Mouse (Mus musculus) embryonic stem cell, embryonic (primary cell): ENCODE measurements at regions not wholly inside any gene's neighbourhood (a gene's known extent, or its start where the extent isn't known, plus 50 kb on each side); places are given as distances from the start of the nearest gene placed in this dataset.

Experiments used
- CTCF ChIA-PET, 4 experiments: fragments of 300-600 bp in 2 of 4; fragments of 350-600 bp in 2 of 4; sonication (Branson Sonifier 250); formaldehyde crosslinking; loops; one replicate each; lab custom pipeline; 2022; ENCODE audit warnings: inconsistent platforms in 2 of 4; lab: Charles Lee
- POLR2A ChIA-PET, 4 experiments: fragments of 300-600 bp in 2 of 4; fragments of 350-600 bp in 2 of 4; sonication (Branson Sonifier 250); formaldehyde crosslinking; loops; one replicate each; lab custom pipeline; 2022; ENCODE audit warnings: antibody characterized with exemption in 4 of 4, inconsistent platforms in 1 of 4; lab: Charles Lee

- POLR2A ChIA-PET: no interaction called here
- CTCF ChIA-PET: interaction anchor here in 1 of 4 experiments (0.6 kb wide), 1 partner anchor 132 kb away, joined by 4 read pairs; no protein-coding TSS in a partner anchor
Measured at GRCm38 (mm10) chr12:31170111-31170510, 70.5 kb upstream of the Gm6993 start.

- ChIA-PET CTCF (interaction anchor here in 1 of 4 experiments (0.6 kb wide), 1 partner anchor 131 kb away, joined by 4 read pairs; no protein-coding TSS in a partner anchor), POLR2A (no interaction called here)
Measured at GRCm38 (mm10) chr12:31170546-31171160, 69.9 kb upstream of the Gm6993 start.

- ChIA-PET CTCF (interaction anchor here in 1 of 4 experiments (0.9 kb wide), 1 partner anchor 25 kb away, joined by 3 read pairs; no protein-coding TSS in a partner anchor), POLR2A (no interaction called here)
Measured at GRCm38 (mm10) chr12:31171992-31172391, 68.6 kb upstream of the Gm6993 start.

GRCm38 (mm10) chr12:31172451-31173318 is 67.9 kb upstream of the Gm6993 start:
- CTCF ChIA-PET: no interaction called here
- POLR2A ChIA-PET: no interaction called here

GRCm38 (mm10) chr12:31173512-31173911 is 67.1 kb upstream of the Gm6993 start:
- POLR2A ChIA-PET: no interaction called here
- CTCF ChIA-PET: no interaction called here

GRCm38 (mm10) chr12:31179536-31179935 is 61.0 kb upstream of the Gm6993 start:
- CTCF ChIA-PET: no interaction called here
- POLR2A ChIA-PET: interaction anchor here in 1 of 4 experiments (1.2 kb wide), 1 partner anchor 12 kb away, joined by 3 read pairs; no protein-coding TSS in a partner anchor

DNA sequence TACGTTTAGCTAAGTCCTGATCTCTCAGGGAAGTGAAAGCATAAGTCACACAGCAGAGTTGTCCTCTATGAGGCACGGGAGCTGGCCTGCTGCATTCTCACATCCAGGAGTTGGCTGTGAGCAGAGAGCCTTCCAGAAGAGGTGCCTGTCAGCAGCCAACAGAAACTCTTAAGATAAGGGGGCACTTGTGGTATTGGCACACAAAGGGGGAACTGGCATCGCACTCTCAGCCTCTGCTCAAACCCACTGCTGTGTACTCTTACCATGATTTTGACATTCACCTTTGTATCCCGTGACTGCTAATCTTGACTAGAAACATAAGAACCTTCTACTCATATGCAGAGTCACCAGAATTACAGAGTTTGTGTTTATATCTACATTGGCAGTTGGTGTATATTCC is 56.9 kb upstream of the Gm6993 start:
- ChIA-PET CTCF (no interaction called here), POLR2A (no interaction called here)

GRCm38 (mm10) chr12:31184217-31184975 is 56.2 kb upstream of the Gm6993 start:
- CTCF ChIA-PET: no interaction called here

DNA sequence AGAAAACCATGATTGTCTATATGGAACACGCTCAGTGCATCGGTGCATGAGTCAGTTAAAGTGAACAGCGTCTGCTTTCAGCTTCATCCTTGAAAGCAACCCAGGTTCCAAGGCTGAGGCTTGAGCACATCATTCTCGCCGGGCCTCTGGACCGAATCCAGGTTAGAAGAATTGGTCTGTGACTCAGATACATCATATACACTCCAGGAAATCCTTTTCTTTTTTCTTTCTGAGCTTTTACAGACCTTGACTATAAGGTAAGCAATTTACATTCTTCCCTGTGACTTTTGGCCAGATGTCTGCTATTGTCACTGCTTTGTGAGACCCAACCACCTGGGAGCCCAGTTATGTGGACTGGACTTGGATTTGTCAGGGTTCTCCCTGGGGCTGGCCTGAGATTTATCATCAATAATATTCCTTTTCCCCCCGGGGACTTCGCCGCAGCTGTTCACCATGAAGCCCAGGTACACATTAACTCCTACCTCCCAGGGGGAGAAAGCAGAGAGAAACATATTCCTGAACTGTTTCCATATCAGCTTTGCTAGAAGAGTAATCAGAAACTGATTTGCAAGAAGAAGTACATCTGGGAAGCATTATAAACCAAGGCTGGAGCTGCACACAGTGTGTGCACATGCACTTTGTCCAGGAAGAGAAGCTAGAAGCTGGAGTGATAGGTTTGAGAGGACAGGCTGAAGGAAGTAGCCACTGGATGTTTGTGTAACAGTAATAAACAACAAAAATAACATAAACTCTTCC is 55.2 kb upstream of the Gm6993 start:
- POLR2A ChIA-PET: interaction anchor here in 1 of 4 experiments (1.5 kb wide), 1 partner anchor 80 kb away, joined by 3 read pairs; the partner anchor contains the start of gene Lamb1
- CTCF ChIA-PET: interaction anchor here in 1 of 4 experiments (0.7 kb wide), 1 partner anchor 17 kb away, joined by 4 read pairs; no protein-coding TSS in a partner anchor

More at GRCm38 (mm10) chr12:31184217-31184975, 56.2 kb upstream of the Gm6993 start:
- POLR2A ChIA-PET: interaction anchor here in 1 of 4 experiments (1.5 kb wide), 1 partner anchor 81 kb away, joined by 3 read pairs; the partner anchor contains the start of gene Lamb1

- ChIA-PET CTCF (no interaction called here), POLR2A (interaction anchor here in 1 of 4 experiments (1.4 kb wide), 1 partner anchor 8 kb away, joined by 5 read pairs; no protein-coding TSS in a partner anchor)
Measured at GRCm38 (mm10) chr12:31185933-31186845, 54.4 kb upstream of the Gm6993 start.

DNA sequence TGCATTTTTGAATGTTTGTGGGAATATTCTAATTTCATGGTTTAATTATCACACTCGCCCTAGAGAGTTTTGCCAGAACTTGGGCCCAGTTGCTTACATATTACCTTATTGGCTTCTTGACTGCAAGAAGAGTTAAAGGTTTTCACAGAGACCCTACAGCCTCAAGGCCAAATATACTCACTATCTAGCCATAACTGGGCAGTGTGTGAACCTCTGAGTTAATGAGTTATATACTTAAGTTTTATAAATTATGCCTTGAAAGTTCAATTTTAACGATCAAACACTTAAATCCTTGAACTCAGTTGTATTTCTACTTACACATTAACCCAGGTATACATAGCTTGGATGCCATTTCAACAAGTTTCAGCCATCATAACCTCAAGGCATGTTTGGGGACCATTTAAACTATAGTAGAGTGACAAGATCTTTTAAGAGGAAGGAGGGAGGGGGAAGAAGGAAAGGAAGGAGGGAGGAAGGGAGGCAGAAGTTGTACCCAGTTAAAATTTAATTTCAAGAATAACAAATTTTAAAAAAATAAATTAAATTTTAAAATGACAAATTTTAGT is 52.5 kb upstream of the Gm6993 start:
- POLR2A ChIA-PET: interaction anchor here in 1 of 4 experiments (1.4 kb wide), 1 partner anchor 10 kb away, joined by 5 read pairs; no protein-coding TSS in a partner anchor
- CTCF ChIA-PET: no interaction called here

- ChIA-PET CTCF (interaction anchor here in 1 of 4 experiments (1.0 kb wide), 1 partner anchor 22 kb away, joined by 3 read pairs; no protein-coding TSS in a partner anchor), POLR2A (no interaction called here)
Measured at GRCm38 (mm10) chr12:31190265-31190664, 50.3 kb upstream of the Gm6993 start.
